Mouse (Mus musculus) bone marrow macrophage, adult 2 months (primary cell): Measurements from ENCODE around the gene Mrpl54. TPM values are rescaled to one million over a fixed set of nuclear protein-coding genes. Genes with fewer than 3 reads are reported as not detected.

Source experiments
- H3K27ac ChIP-seq: 2 replicates; pipeline ENCODE4 v1.5.1; 2012; ENCODE audit warnings: low read depth, low read length; ENCODE audit not compliant: insufficient read depth
- H3K4me1 ChIP-seq: 2 replicates; pipeline ENCODE4 v1.6.1; 2012; ENCODE audit warnings: low read length; ENCODE audit not compliant: control insufficient read depth, insufficient read depth
- H3K4me3 ChIP-seq: 2 replicates; pipeline ENCODE4 v1.5.1; 2012; ENCODE audit warnings: mild to moderate bottlenecking, low read length, moderate library complexity; ENCODE audit not compliant: insufficient read depth
- CTCF ChIP-seq: IDR thresholded peaks from 2 replicates; pipeline ENCODE4 v1.5.1; 2012; ENCODE audit warnings: low read depth, mild to moderate bottlenecking, low read length, moderate library complexity
- POLR2A ChIP-seq: IDR thresholded peaks from 2 replicates; pipeline ENCODE4 v1.6.1; 2012; ENCODE audit warnings: mild to moderate bottlenecking, low read depth, low read length, borderline replicate concordance
- polyA plus RNA-seq: library from polyadenylated mRNA; stranded (reverse); fragments of >200 nt; gene quantifications from 2 replicates; pipeline ENCODE4 v1.2.4, GENCODE M21; 2012; ENCODE audit not compliant: missing spikeins, insufficient read depth, insufficient read length

Gene Mrpl54
- polyA plus RNA-seq, 1 experiment = 46.5 TPM

DNA sequence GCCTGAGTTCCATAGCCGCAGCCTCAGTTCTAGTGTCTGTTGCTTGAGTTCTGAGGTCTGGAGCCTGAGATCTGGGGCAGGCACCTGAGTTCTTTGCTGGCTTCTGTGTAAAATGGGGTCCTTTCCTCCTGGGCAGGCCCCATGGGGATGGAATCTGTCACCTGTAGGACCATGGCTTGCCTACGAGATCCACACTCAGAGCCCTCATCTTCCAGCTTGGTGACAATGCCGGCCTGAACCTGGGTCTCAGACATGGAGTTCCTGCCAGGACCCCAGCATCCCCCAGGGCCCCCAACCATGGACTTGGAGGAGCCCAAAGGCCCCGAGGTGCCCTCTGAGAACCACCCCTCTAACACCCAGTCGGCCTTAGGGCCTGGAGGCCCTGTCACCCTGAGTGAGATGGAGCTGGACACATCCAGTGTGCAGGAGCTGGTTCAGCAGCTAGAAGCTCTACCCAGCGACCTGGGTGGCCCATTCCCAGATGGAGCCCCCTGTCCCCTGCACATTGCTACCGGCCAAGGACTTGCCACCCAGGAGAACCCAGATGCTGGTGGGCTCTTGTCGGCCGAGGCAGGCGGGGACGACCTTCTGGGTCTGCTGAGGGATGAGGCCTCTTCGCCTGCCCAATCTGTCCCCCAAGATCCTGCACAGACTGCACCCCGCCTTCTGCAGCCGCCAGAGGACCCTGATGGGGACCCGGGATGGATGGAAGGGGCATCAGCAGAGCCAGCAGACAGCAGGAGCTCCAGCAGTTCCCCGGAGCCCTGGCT lies 2.1 kb upstream of the Mrpl54 start:
- H3K27ac ChIP-seq = no peak overlapping the region
- TF ChIP-seq POLR2A (no peak), CTCF (no peak)

GRCm38 (mm10) chr10:81268056-81268455 lies 1.3 kb upstream of the Mrpl54 start:
- TF ChIP-seq CTCF (no peak), POLR2A (no peak)
- Histone ChIP-seq H3K4me3 (peak overlapping the region; percentile 68), H3K27ac (no peak overlapping the region), H3K4me1 (peaks cover 11% of the 10 kb centered on the region)

More for the DNA sequence above, 2.1 kb upstream of the Mrpl54 start:
- Histone ChIP-seq H3K4me1 (peaks cover 11% of the 10 kb centered on the region), H3K4me3 (peak overlapping the region; percentile 68)

DNA sequence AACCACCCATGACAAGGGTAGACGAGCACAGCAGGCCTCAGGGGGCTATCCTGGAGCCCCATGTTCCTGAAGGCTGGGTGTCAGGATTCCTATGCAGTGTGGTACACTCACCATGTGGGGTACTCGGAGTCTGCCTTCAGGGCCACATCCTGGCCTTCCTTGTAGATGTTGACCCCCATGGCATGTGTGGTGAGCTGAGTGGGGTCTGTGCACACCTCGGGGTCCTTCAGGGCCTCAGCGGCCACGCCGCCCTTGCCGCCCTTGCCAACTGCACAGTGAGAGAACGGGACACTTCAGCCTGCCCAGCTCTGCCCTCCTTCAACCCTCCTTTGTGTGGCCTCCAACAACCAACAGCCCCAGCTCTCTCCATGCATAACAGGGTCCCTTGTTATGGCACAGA lies 1.2 kb downstream of the Mrpl54 start:
- H3K4me1 ChIP-seq = peaks cover 11% of the 10 kb centered on the region
- H3K27ac ChIP-seq = no peak overlapping the region
- peak overlapping the region; percentile 70 for H3K4me3 ChIP-seq
- no peak for TF ChIP-seq POLR2A
- TF ChIP-seq CTCF = no peak

- Histone ChIP-seq H3K4me3 (no peak overlapping the region), H3K27ac (no peak overlapping the region)
- no peak for TF ChIP-seq POLR2A
- no peak for TF ChIP-seq CTCF
Observed at GRCm38 (mm10) chr10:81261025-81261424, 5.7 kb downstream of the Mrpl54 start.

GRCm38 (mm10) chr10:81259225-81259884 lies 7.4 kb downstream of the Mrpl54 start:
- TF ChIP-seq CTCF (no peak), POLR2A (no peak)
- peaks cover 4% of the 10 kb centered on the region; the same call in 1 of the 2 replicates for H3K4me1 ChIP-seq
- no peak overlapping the region for H3K4me3 ChIP-seq
- no peak overlapping the region for H3K27ac ChIP-seq

More at GRCm38 (mm10) chr10:81261025-81261424, 5.7 kb downstream of the Mrpl54 start:
- peaks cover 10% of the 10 kb centered on the region for H3K4me1 ChIP-seq

- Histone ChIP-seq H3K4me3 (peak overlapping the region; percentile 68), H3K4me1 (peaks cover 4% of the 10 kb centered on the region; the same call in 1 of the 2 replicates), H3K27ac (no peak overlapping the region)
- TF ChIP-seq CTCF (no peak), POLR2A (no peak)
Observed at GRCm38 (mm10) chr10:81257158-81258039, 9.3 kb downstream of the Mrpl54 start.

DNA sequence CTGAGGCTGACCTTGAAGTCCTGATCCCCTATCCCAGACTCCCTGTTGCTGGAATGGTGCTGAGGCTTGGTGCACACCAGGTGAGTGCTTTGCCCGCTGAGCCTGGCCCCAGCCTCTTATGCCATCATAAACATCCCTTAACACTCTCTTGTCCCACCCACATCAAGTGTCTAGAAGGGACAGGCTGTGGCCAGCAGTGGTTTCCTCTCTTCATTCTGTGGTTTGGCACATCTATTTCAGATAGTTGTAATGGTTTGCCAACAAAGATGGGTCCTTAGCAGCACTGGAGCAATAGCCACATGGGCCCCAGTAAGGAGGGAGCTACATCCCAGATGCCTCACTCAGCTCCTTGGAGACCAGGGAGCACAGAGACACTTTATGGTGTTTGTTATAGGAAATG lies 11.8 kb downstream of the Mrpl54 start:
- Histone ChIP-seq H3K4me3 (no peak overlapping the region), H3K27ac (no peak overlapping the region), H3K4me1 (peaks cover 4% of the 10 kb centered on the region; the same call in 1 of the 2 replicates)
- TF ChIP-seq POLR2A (no peak), CTCF (no peak)

DNA sequence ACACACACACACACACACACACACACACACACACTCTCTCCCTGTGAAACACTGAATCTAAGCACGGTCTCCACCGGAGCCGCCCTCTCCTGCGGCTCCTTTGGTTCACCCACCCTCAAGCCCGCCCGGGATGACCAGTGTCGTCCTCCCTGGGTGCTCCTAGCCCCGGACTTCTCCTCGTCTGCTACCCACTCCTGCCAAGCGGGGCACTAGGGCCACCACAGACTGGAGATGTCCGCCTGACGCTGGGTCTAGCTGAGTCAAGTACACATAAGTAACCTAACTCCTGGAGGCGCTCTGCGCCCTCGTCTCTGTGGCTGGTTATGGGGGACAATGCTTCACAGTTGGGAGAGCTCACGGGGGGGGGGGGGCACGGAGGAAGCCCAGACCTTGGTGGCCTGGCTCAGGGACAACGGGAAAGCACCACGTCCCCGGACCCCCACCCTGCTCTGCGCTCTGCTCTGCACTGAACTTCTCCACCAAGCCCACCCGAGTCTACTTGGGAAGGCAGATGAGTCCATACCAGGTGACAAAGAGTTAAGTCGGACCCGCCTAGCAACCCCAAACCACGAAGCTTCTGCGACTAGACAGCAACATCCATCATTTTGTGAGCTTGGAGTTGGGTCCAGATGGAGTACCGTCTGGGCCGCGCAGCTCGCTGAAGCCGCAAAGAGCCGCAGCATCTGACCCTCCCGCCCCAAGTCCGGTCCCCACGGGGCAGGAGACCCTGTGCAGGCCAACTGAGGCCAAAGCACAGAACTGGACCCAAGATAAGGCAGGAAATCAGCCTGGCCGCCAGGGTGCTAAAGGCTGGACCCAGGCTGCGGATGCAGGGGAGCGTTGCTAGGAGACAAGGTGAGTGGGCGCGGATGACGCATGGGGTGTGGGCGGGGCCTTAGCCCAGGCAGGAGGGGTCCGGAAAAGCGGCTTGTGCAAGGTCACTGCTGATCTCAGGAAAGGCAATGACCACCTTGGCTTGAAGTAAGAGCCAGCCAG lies 14.0 kb downstream of the Mrpl54 start, which contains the start of gene Matk:
TSS of gene Matk (plus strand) at position 512 of the 996 bp plus-strand sequence.
- no peaks in the 10 kb centered on the region for H3K4me1 ChIP-seq
- H3K4me3 ChIP-seq = no peak within 1 kb of the TSS

More for the DNA sequence above, 14.0 kb downstream of the Mrpl54 start, which contains the start of gene Matk:
- TF ChIP-seq CTCF (no peak), POLR2A (no peak)
- H3K27ac ChIP-seq = no peak within 1 kb of the TSS
